Mouse (Mus musculus) hindlimb bud, embryonic 11.5 days (tissue): Measurements from ENCODE around the gene Srgap3.

Experiments
- DNase-seq: peaks from one replicate; pipeline ENCODE4 v3.0.0-alpha.2; 2012; ENCODE audit warnings: low read depth, low spot score; ENCODE audit errors: extremely low spot score

Gene Srgap3

GRCm38 (mm10) chr6:112946895-112947436 is at the start of gene Srgap3:
Gene Srgap3, minus strand, starts transcription at chr6:112947266.
- DNase-seq: peak; percentile 52

DNA sequence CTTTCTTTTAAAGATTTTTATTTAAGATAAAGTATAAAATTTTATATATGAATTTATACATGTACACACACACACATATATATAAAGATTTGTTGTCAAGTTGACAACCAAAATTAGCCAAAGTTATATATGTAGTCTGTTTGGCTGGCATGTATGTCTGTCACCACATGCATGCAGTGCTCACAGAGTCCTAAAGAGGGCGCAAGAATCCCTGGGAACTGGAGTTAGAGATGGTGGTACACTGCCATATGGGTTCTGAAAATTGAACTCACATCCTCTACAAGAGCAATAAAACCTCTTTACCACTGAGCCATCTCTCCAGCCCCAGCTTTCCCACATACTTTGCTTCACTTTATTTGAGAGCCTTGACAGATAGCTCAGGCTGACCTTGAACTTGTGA is 48.6 kb upstream of the Srgap3 start:
- DNase-seq: no peak

DNA sequence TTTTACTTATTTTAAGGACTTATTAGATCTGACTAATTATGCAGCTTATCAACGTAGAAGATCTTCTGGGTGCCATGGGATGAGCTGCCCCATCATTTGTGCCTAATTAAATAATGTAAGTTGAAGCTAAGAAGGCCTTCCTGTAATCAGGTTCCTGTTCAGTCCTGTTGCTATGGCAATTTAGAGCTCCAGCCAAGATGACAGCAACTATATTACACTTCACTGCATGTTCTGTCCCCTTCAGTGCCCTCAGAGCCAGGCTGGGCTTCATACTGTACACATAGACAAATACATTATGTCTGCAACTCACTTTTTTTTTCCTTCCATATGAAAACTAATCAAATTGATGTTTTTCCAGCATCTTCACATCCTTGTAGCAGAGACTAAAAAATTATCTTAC is 43.1 kb upstream of the Srgap3 start:
- DNase-seq: no peak

DNA sequence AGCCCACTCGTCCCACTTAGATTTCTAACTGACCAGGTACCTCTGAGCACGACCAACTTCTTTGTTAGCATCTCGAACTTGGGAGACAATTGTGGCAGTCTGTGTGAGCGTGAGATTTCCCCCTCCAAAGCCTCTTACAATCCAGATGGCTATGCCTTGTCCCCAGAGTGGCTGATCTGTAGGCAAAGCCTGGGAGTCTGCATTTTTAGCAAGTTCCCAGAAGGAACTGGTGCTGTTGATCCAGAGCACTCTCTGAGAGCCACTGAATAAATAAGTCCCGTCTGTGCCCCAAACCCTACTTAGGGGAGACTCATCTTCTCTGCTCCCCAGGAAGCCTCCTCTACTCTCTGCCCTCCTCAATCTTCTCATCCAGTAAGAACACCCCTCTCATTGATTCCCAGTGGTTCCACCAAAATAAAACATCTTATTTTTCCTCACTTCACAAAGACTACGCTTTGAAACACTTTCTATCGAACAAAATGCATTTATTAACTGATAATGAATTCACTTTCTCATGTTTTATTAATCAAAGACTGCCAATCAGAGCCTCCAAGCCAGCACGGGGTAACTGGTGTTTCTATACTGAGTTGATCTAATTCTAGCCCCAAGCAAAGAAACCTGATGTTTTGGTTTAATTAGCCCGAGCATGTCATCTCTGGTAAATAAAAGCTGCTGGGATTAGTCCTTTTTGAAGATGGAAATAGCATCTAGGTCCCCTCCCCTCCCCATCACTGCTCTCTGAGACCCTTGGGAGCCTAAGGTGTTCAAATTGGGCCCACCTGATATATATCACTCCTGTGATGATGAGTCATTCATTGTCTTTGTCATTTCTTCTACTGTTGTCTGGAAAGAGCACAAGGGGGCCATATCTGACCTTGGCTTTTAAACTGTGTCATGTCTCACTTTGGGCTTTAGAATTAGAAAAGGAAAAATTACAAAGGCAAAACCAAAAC is 38.6 kb upstream of the Srgap3 start:
- no peak for DNase-seq

GRCm38 (mm10) chr6:112982241-112982640 is 35.2 kb upstream of the Srgap3 start:
- no peak for DNase-seq

DNA sequence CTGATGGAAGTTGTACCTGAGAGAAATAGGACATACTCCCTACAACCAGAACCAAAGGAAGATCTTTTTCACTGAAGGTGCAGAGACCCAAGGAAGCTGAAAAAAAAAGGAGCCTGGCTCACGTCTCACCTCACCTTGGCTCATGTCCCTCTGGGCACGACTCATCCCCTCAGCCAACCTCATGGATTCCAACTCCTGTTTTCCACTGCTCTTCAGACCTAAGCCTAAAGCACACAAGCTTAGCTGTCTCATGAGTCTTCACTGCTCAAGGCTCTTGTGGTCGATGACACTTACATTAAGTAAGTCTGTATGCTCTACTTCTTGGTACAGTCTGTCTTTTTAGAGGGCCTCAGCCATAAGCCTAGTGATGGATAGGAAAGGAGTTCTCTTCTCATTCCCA is 31.9 kb upstream of the Srgap3 start:
- no peak for DNase-seq

- no peak for DNase-seq
These were observed 30.2 kb upstream of the Srgap3 start for GRCm38 (mm10) chr6:112977246-112977645.

GRCm38 (mm10) chr6:112976541-112976940 is 29.5 kb upstream of the Srgap3 start:
- DNase-seq: no peak

GRCm38 (mm10) chr6:112976136-112976535 is 29.1 kb upstream of the Srgap3 start:
- no peak for DNase-seq

DNA sequence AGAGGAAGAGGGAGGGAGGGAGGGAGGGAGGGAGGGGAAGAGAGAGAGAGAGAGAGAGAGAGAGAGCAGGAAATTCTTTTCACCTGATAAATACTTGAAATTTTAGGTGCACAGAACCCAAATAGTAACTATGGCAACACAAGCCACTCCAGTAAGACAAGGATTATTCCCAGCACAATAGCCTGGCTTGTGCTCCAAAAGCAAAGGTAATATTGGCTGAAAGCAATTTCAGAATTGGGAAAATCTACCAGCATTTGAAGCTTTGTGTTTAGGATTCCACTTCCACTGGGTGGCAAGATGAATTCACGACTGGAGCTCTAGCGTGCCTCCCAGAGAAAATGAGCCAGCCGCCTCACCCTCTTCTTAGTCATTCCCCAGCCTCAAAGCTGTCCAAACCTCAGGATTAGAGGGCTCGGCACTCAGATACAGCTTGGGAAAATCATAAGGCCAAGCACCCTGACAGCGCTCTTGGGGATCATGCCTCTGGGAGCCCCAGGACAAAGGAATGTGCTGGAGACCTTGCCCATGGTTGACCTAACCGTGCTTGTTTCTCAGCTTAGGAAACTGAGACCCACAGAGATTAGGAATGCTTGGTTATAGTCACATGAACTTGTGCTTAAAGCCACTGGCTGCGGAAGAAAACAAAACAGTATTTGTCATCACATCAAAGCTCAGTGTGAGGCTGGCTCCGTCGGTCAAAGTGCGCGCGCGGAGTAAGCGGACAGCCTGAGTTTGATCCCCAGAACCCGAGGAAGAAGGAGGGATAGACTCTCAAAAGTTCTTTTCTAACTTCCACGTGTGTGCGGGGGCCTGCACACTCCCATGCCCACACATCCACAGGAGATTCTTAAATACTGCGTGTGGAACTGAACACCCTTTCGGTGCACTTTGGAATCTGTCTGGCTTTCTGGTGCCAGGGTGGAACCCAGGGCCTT is 27.0 kb upstream of the Srgap3 start:
- DNase-seq: no peak

GRCm38 (mm10) chr6:112972858-112973631 is 26.0 kb upstream of the Srgap3 start:
- no peak for DNase-seq

GRCm38 (mm10) chr6:112972127-112972526 is 25.1 kb upstream of the Srgap3 start:
- DNase-seq: no peak

DNA sequence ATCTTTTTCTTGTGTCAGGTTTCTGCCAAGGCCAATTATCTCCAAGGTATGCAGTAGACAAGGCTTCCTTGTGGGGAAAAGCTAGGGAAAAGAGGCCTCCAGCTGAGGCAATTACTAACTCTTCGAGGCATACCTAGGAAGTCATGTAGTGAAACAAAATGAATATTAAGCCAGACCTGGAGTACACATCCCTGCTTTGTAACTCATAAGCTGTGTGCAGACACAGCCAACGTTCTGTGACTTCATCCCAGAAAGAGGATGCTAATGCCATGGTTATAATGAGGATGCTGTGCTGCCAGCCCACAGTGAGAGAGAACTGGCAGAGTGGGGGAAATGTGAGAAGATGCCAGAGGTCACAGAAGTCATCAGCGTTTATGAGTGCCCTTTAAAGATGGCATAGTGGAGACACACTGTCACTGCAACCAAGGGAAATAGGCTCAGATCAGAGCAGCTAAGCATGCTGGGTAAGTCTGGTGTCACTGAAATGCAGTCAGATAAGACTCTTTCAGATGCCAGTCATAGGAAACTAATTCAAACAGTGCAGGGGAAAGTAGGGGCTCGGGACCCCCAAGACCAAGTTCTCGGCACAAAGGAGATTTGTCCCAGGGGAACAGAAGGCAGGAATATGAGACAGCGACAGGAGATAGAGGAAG is 24.2 kb upstream of the Srgap3 start:
- DNase-seq: no peak

DNA sequence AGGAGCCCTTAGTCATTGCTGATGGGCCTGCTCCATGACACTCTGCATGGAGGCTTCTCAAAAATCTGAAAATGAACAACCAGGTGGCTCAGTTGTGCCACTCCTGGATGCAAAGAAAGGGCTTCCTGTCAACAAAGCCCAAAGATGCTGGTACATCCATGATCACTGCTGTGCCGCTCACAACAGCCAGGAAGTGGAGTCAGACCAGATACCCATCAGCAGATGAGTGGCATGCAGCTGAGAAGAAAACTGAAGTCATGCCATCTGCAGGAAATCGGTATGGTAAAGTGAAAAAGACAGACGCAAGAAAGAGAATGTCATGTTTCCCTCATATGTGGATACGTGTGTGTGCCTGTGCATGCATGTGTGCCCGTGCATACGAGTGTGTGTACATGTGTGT is 20.3 kb upstream of the Srgap3 start:
- no peak for DNase-seq

- no peak for DNase-seq
These were observed 11.3 kb upstream of the Srgap3 start for GRCm38 (mm10) chr6:112958360-112958759.

GRCm38 (mm10) chr6:112957583-112958280 is 10.7 kb upstream of the Srgap3 start:
- no peak for DNase-seq

GRCm38 (mm10) chr6:112955773-112956172 is 8.7 kb upstream of the Srgap3 start:
- DNase-seq: no peak

DNA sequence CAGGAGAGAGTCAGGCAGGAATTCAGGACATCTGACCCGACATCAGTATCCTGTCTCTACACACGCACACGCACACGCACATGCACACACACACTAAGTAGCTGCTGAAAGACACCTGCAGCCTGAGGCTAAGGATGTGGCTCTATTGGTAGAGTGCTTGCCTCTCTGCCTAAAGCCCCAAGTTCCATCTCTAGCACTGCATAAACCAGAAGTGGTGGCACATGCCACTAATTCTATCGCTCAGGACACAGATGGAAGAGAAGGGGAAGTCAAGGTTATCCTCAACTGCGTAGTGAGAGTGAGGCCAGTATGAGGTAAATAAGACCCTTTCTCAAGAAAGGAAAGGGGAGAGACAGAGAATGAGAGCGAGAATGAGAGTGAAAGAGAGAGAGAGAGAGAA is 6.8 kb upstream of the Srgap3 start:
- no peak for DNase-seq

DNA sequence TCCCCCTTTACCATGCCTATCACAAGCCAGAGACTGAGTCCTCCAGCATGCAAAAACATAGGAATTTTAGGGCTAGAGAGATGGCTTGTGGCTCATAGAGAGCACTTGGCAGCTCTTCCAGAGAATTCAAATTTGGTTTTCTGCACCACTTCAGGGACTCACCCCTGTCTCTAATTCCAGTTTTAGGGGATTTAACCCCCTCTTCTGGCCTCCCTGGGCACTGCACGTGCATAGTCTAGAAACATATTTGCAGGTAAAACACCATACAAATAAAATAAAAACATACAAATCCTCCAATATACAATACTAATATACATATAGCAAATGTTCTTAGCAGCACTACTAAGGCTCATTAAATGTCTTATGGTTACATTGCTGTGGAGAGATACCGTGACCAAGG is 4.2 kb upstream of the Srgap3 start:
- no peak for DNase-seq
